Mouse (Mus musculus) erythroblast, embryonic 14.5 days (primary cell): Measurements from ENCODE around the gene Mettl7a3.

Source experiments
- GATA1 ChIP-seq: IDR thresholded peaks from 2 replicates; pipeline ENCODE4 v1.6.1; 2012; ENCODE audit warnings: low read length, inconsistent platforms, mixed read lengths
- TAL1 ChIP-seq: IDR thresholded peaks from 3 replicates; pipeline ENCODE4 v1.6.1; 2012; ENCODE audit warnings: low read length, inconsistent platforms, mixed read lengths

DNA sequence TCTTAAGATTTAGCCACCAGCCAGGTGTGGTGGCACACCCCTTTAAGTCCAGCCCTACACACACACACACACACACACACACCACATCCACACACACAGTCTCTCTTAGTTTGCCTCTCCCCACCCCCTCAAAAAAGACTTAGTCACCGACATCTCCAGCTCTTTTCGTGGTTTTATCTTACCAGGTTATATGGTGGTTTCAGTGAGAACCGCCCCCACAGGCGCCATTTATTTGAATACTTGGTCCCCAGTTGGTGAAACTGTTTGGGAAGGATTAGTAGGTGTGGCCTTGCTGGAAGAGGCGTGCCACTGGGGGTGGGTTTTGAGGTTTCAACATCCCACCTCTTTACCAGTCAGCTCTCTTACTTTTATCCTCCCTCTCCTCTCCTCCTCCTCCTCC, 36.9 kb upstream of the Mettl7a3 start:
- TF ChIP-seq GATA1, result no peak
- TF ChIP-seq TAL1, result no peak
